Mouse (Mus musculus) stomach, embryonic 14.5 days (tissue): Measurements from ENCODE around the gene Mast4. TPM values are rescaled to one million over a fixed set of nuclear protein-coding genes. Genes with fewer than 3 reads are reported as not detected.

Experiments used
- ATAC-seq: fragments of 200-750 bp; cut with Nextera tagmentation; 2 replicates; pipeline ENCODE4 v1.8.0; 2017; ENCODE audit warnings: low read depth, moderate TSS enrichment; ENCODE audit not compliant: insufficient number of reproducible peaks, insufficient read depth, low FRiP score
- H3K27ac ChIP-seq: fragments of 300-500 bp; sonication (generic); 2 replicates; pipeline ENCODE4 v1.5.1; 2014; ENCODE audit warnings: mild to moderate bottlenecking, low read length, moderate library complexity, mixed read lengths
- H3K27me3 ChIP-seq: fragments of 300-500 bp; sonication (generic); 2 replicates; pipeline ENCODE4 v1.6.1; 2014; ENCODE audit warnings: low read length, control low read depth, mixed read lengths; ENCODE audit not compliant: control insufficient read depth, insufficient read depth
- H3K36me3 ChIP-seq: fragments of 300-500 bp; sonication (generic); 2 replicates; pipeline ENCODE4 v1.6.1; 2014; ENCODE audit warnings: mild to moderate bottlenecking, control low read depth, low read length, moderate library complexity, mixed read lengths; ENCODE audit not compliant: control insufficient read depth, insufficient read depth
- H3K4me1 ChIP-seq: fragments of 300-500 bp; sonication (generic); 2 replicates; pipeline ENCODE4 v1.6.1; 2014; ENCODE audit warnings: low read length, control low read depth, mixed read lengths; ENCODE audit not compliant: control insufficient read depth, insufficient read depth
- H3K4me2 ChIP-seq: fragments of 300-500 bp; sonication (generic); replicated peaks from 2 replicates; pipeline ENCODE4 v1.6.1; 2014; ENCODE audit warnings: low read depth, low read length, control low read depth
- H3K4me3 ChIP-seq: fragments of 300-500 bp; sonication (generic); 2 replicates; pipeline ENCODE4 v1.5.1; 2014; ENCODE audit warnings: low read depth, low read length, control low read depth
- H3K9ac ChIP-seq: fragments of 300-500 bp; sonication (generic); replicated peaks from 2 replicates; pipeline ENCODE4 v1.6.1; 2014; ENCODE audit warnings: low read depth, mild to moderate bottlenecking, control low read depth, low read length, moderate library complexity, mixed read lengths
- H3K9me3 ChIP-seq: fragments of 300-500 bp; sonication (generic); 2 replicates; pipeline ENCODE4 v1.6.1; 2016; ENCODE audit warnings: low read depth, low read length, control low read depth; ENCODE audit not compliant: control insufficient read depth
- WGBS: fragments of 180-500 bp; shearing (Covaris S2); extraction: QIAGEN DNeasy Blood & Tissue Kit; methylation state at CpG from one replicate; pipeline ENCODE4 v1.1.7; 2014; 5-methylcytosine and 5-hydroxymethylcytosine counted together
- polyA plus RNA-seq: library from polyadenylated mRNA; unstranded; fragments of >200 nt; fragmentation: Nextera tagmentation; extraction: Ambion mirVana; gene quantifications from 2 replicates; pipeline ENCODE4 v1.2.1, GENCODE M21; 2014

Mast4 gene
- polyA plus RNA-seq, 1 experiment from 2014 or later = 48.0 TPM

- H3K36me3 ChIP-seq = no peaks in the 10 kb centered on the region
- 55% methylated on average over 6 of the region's 6 CpGs for WGBS
- no peak overlapping the region for H3K9ac ChIP-seq
- H3K9me3 ChIP-seq = no peaks in the 10 kb centered on the region
- no peak overlapping the region for H3K4me2 ChIP-seq
- no peak overlapping the region for H3K4me3 ChIP-seq
- ATAC-seq = no peak
- no peaks in the 10 kb centered on the region for H3K4me1 ChIP-seq
- no peaks in the 10 kb centered on the region for H3K27me3 ChIP-seq
- H3K27ac ChIP-seq = no peak overlapping the region
Measured at GRCm38 (mm10) chr13:103302508-103302907, 31.8 kb downstream of the Mast4 start.

GRCm38 (mm10) chr13:103302077-103302476 lies 32.2 kb downstream of the Mast4 start:
- no peaks in the 10 kb centered on the region for H3K9me3 ChIP-seq
- H3K9ac ChIP-seq = no peak overlapping the region
- H3K4me1 ChIP-seq = no peaks in the 10 kb centered on the region
- WGBS = 92% methylated on average over 2 of the region's 2 CpGs
- no peaks in the 10 kb centered on the region for H3K27me3 ChIP-seq
- no peaks in the 10 kb centered on the region for H3K36me3 ChIP-seq
- no peak overlapping the region for H3K27ac ChIP-seq
- ATAC-seq = no peak
- no peak overlapping the region for H3K4me2 ChIP-seq
- no peak overlapping the region for H3K4me3 ChIP-seq

GRCm38 (mm10) chr13:103294424-103294823 lies 39.9 kb downstream of the Mast4 start:
- Histone ChIP-seq H3K27ac (no peak overlapping the region), H3K27me3 (no peaks in the 10 kb centered on the region), H3K9ac (no peak overlapping the region), H3K4me2 (no peak overlapping the region), H3K36me3 (no peaks in the 10 kb centered on the region), H3K4me3 (no peak overlapping the region), H3K4me1 (no peaks in the 10 kb centered on the region), H3K9me3 (no peaks in the 10 kb centered on the region)
- 89% methylated on average over 13 of the region's 13 CpGs for WGBS
- ATAC-seq = no peak

- no peaks in the 10 kb centered on the region for H3K27me3 ChIP-seq
- no peak overlapping the region for H3K4me2 ChIP-seq
- H3K9me3 ChIP-seq = no peaks in the 10 kb centered on the region
- H3K27ac ChIP-seq = no peak overlapping the region
- H3K36me3 ChIP-seq = no peaks in the 10 kb centered on the region
- H3K4me1 ChIP-seq = no peaks in the 10 kb centered on the region
- 86% methylated on average over 1 of the region's 1 CpGs for WGBS
- no peak for ATAC-seq
- H3K9ac ChIP-seq = no peak overlapping the region
- H3K4me3 ChIP-seq = no peak overlapping the region
Measured at GRCm38 (mm10) chr13:103293121-103293520, 41.2 kb downstream of the Mast4 start.

- 79% methylated on average over 4 of the region's 4 CpGs for WGBS
- H3K27ac ChIP-seq = no peak overlapping the region
- no peaks in the 10 kb centered on the region for H3K9me3 ChIP-seq
- no peak overlapping the region for H3K4me3 ChIP-seq
- no peak overlapping the region for H3K4me2 ChIP-seq
- no peaks in the 10 kb centered on the region for H3K36me3 ChIP-seq
- no peaks in the 10 kb centered on the region for H3K4me1 ChIP-seq
- no peaks in the 10 kb centered on the region for H3K27me3 ChIP-seq
- ATAC-seq = no peak
- H3K9ac ChIP-seq = no peak overlapping the region
Measured at GRCm38 (mm10) chr13:103291098-103291497, 43.2 kb downstream of the Mast4 start.

GRCm38 (mm10) chr13:103285821-103286220 lies 48.5 kb downstream of the Mast4 start:
- Histone ChIP-seq H3K4me1 (no peaks in the 10 kb centered on the region), H3K9me3 (no peaks in the 10 kb centered on the region), H3K9ac (no peak overlapping the region), H3K4me2 (no peak overlapping the region), H3K36me3 (no peaks in the 10 kb centered on the region), H3K4me3 (no peak overlapping the region), H3K27me3 (no peaks in the 10 kb centered on the region), H3K27ac (no peak overlapping the region)
- no peak for ATAC-seq
- 70% methylated on average over 5 of the region's 5 CpGs for whole genome bisulfite sequencing

GRCm38 (mm10) chr13:103285036-103285435 lies 49.3 kb downstream of the Mast4 start:
- no peak overlapping the region for H3K9ac ChIP-seq
- H3K27me3 ChIP-seq = no peaks in the 10 kb centered on the region
- no peaks in the 10 kb centered on the region for H3K36me3 ChIP-seq
- ATAC-seq = no peak
- H3K27ac ChIP-seq = no peak overlapping the region
- 85% methylated on average over 7 of the region's 7 CpGs for WGBS
- H3K9me3 ChIP-seq = no peaks in the 10 kb centered on the region
- H3K4me1 ChIP-seq = no peaks in the 10 kb centered on the region
- H3K4me3 ChIP-seq = no peak overlapping the region
- H3K4me2 ChIP-seq = no peak overlapping the region

- no peaks in the 10 kb centered on the region for H3K36me3 ChIP-seq
- no peaks in the 10 kb centered on the region for H3K27me3 ChIP-seq
- H3K9ac ChIP-seq = no peak overlapping the region
- no peaks in the 10 kb centered on the region for H3K9me3 ChIP-seq
- H3K4me3 ChIP-seq = no peak overlapping the region
- ATAC-seq = no peak
- 89% methylated on average over 9 of the region's 9 CpGs for WGBS
- no peaks in the 10 kb centered on the region for H3K4me1 ChIP-seq
- no peak overlapping the region for H3K27ac ChIP-seq
- no peak overlapping the region for H3K4me2 ChIP-seq
Measured at GRCm38 (mm10) chr13:103270856-103271391, 63.4 kb downstream of the Mast4 start.

GRCm38 (mm10) chr13:103262707-103263106 lies 71.6 kb downstream of the Mast4 start:
- WGBS = 45% methylated on average over 3 of the region's 3 CpGs
- Histone ChIP-seq H3K27ac (no peak overlapping the region), H3K27me3 (no peaks in the 10 kb centered on the region), H3K4me2 (no peak overlapping the region), H3K9me3 (no peaks in the 10 kb centered on the region), H3K9ac (no peak overlapping the region), H3K4me3 (no peak overlapping the region), H3K4me1 (no peaks in the 10 kb centered on the region), H3K36me3 (no peaks in the 10 kb centered on the region)
- no peak for ATAC-seq
